8 mouse cellular contexts compared by ENCODE assay signal in genomic region chr2:154583906-154584872, GRCm38 (mm10). TPM values are rescaled to one million over a fixed set of nuclear protein-coding genes. Genes with fewer than 3 reads are reported as not detected.
DNase-seq lines count a peak whose midpoint lies in the region; ATAC-seq lines count a peak whose summit lies in the region.

No protein-coding gene starts in this region.

- H3K9ac ChIP-seq in midbrain, embryonic 11.5 days (ENCODE audit: low read length) = no peak overlapping the region
- no peak overlapping the region for H3K9ac ChIP-seq in forebrain, embryonic 13.5 days
- H3K9ac ChIP-seq in midbrain, embryonic 12.5 days (replicated peaks) = no peak overlapping the region

- no peak overlapping the region for H3K27ac ChIP-seq in midbrain, embryonic 11.5 days (ENCODE audit: low read depth, low read length)
- no peak overlapping the region; the same call in 1 of the 2 replicates for H3K27ac ChIP-seq in midbrain, embryonic 10.5 days (replicated peaks)
- H3K27ac ChIP-seq in forebrain, embryonic 13.5 days = peak overlapping the region; percentile 84
- no peak overlapping the region for H3K27ac ChIP-seq in midbrain, embryonic 12.5 days (replicated peaks)

- 73% methylated on average over 15 of the region's 15 CpGs for WGBS in midbrain, embryonic 11.5 days
- 74% methylated on average over 15 of the region's 15 CpGs for WGBS in midbrain, embryonic 10.5 days
- WGBS in forebrain, embryonic 13.5 days = 58% methylated on average over 15 of the region's 15 CpGs
- 71% methylated on average over 15 of the region's 15 CpGs for whole genome bisulfite sequencing in midbrain, embryonic 12.5 days

- H3K27me3 ChIP-seq in midbrain, embryonic 11.5 days (ENCODE audit: control insufficient read depth, insufficient read depth, low read length) = no peaks in the 10 kb centered on the region
- H3K27me3 ChIP-seq in midbrain, embryonic 10.5 days (ENCODE audit: low read depth, poor library complexity, severe bottlenecking) = no peaks in the 10 kb centered on the region
- no peaks in the 10 kb centered on the region for H3K27me3 ChIP-seq in forebrain, embryonic 13.5 days
- H3K27me3 ChIP-seq in midbrain, embryonic 12.5 days = no peaks in the 10 kb centered on the region

- H3K9me3 ChIP-seq in midbrain, embryonic 11.5 days (ENCODE audit: control insufficient read depth, low read length) = no peaks in the 10 kb centered on the region
- H3K9me3 ChIP-seq in midbrain, embryonic 10.5 days (replicated peaks) = no peaks in the 10 kb centered on the region; the same call in 1 of the 2 replicates
- no peaks in the 10 kb centered on the region for H3K9me3 ChIP-seq in forebrain, embryonic 13.5 days (replicated peaks)
- H3K9me3 ChIP-seq in midbrain, embryonic 12.5 days = 0 out of 2 replicates have a peak, but pooled peaks cover 3% of the 10 kb centered on the region

- no peaks in the 10 kb centered on the region for H3K36me3 ChIP-seq in midbrain, embryonic 11.5 days (ENCODE audit: control insufficient read depth, insufficient read depth, low read length)
- H3K36me3 ChIP-seq in midbrain, embryonic 10.5 days = peaks cover 4% of the 10 kb centered on the region; the same call in 1 of the 2 replicates
- H3K36me3 ChIP-seq in forebrain, embryonic 13.5 days (ENCODE audit: poor library complexity, severe bottlenecking) = no peaks in the 10 kb centered on the region
- 0 out of 2 replicates have a peak, but pooled peaks cover 8% of the 10 kb centered on the region for H3K36me3 ChIP-seq in midbrain, embryonic 12.5 days

- no peak overlapping the region for H3K4me2 ChIP-seq in midbrain, embryonic 11.5 days
- H3K4me2 ChIP-seq in forebrain, embryonic 13.5 days = peak overlapping the region; percentile 14
- H3K4me2 ChIP-seq in midbrain, embryonic 12.5 days (replicated peaks) = no peak overlapping the region

- no peaks in the 10 kb centered on the region for H3K4me1 ChIP-seq in midbrain, embryonic 11.5 days (ENCODE audit: control insufficient read depth, insufficient read depth, low read length)
- H3K4me1 ChIP-seq in midbrain, embryonic 10.5 days = peaks cover 15% of the 10 kb centered on the region; the same call in 1 of the 2 replicates
- peaks cover 27% of the 10 kb centered on the region for H3K4me1 ChIP-seq in forebrain, embryonic 13.5 days
- peaks cover 13% of the 10 kb centered on the region; the same call in 1 of the 2 replicates for H3K4me1 ChIP-seq in midbrain, embryonic 12.5 days

- ATAC-seq in midbrain, embryonic 11.5 days (ENCODE audit: low FRiP score) = peak; percentile 40; the same call in 1 of the 2 replicates
- ATAC-seq in forebrain, embryonic 13.5 days = peak; percentile 96
- ATAC-seq in midbrain, embryonic 12.5 days (ENCODE audit: low FRiP score, low read depth) = peak; percentile 47; the same call in 1 of the 2 replicates

- DNase-seq in midbrain, embryonic 11.5 days (ENCODE audit: low spot score, missing footprints) = peak; percentile 81
- DNase-seq in midbrain, embryonic 10.5 days (ENCODE audit: low spot score) = no peak
- DNase-seq in layer of hippocampus, adult 9-11 months = peak; percentile 95
- DNase-seq in kidney, postnatal 36 days = no peak
- no peak for DNase-seq in adrenal gland, postnatal 10 days
- no peak for DNase-seq in ovary, postnatal 36 days (ENCODE audit: low spot score)

- H3K4me3 ChIP-seq in midbrain, embryonic 11.5 days (ENCODE audit: low read depth, low read length) = no peak overlapping the region
- no peak overlapping the region for H3K4me3 ChIP-seq in midbrain, embryonic 10.5 days
- no peak overlapping the region for H3K4me3 ChIP-seq in forebrain, embryonic 13.5 days
- no peak overlapping the region for H3K4me3 ChIP-seq in midbrain, embryonic 12.5 days

RNA-seq across cellular contexts. Expression of gene E2f1, which starts 14.5 kb away (rescaled TPM):
- 14.5 and 15.3 TPM in 2 replicates for polyA plus RNA-seq in midbrain, embryonic 11.5 days (2014; fragmentation: Nextera tagmentation; extraction: Ambion mirVana)
- 34.9 and 35.5 TPM in 2 replicates for polyA plus RNA-seq in midbrain, embryonic 10.5 days (2016; fragmentation: Nextera tagmentation; extraction: Ambion mirVana)
- polyA plus RNA-seq in forebrain, embryonic 13.5 days (2015; fragmentation: Nextera tagmentation; extraction: Ambion mirVana) = 20.8 and 22.8 TPM in 2 replicates
- polyA plus RNA-seq in midbrain, embryonic 12.5 days (2016; fragmentation: Nextera tagmentation; extraction: Ambion mirVana) = 36.0 and 41.1 TPM in 2 replicates
- total RNA-seq in adrenal gland, postnatal 10 days (2021) = 10 to 100 TPM; 12.8 to 14.1 TPM

RNA-seq across cellular contexts. Expression of gene Pxmp4, which starts 19.3 kb away (rescaled TPM):
- polyA plus RNA-seq in midbrain, embryonic 11.5 days (2014; fragmentation: Nextera tagmentation; extraction: Ambion mirVana) = 12.3 and 14.1 TPM in 2 replicates
- polyA plus RNA-seq in midbrain, embryonic 10.5 days (2016; fragmentation: Nextera tagmentation; extraction: Ambion mirVana) = 13.2 and 13.9 TPM in 2 replicates
- 10.7 and 13.0 TPM in 2 replicates for polyA plus RNA-seq in forebrain, embryonic 13.5 days (2015; fragmentation: Nextera tagmentation; extraction: Ambion mirVana)
- 9.4 and 13.8 TPM in 2 replicates for polyA plus RNA-seq in midbrain, embryonic 12.5 days (2016; fragmentation: Nextera tagmentation; extraction: Ambion mirVana)
- 10 to 100 TPM; 45.5 to 53.0 TPM for total RNA-seq in adrenal gland, postnatal 10 days (2021)

RNA-seq across cellular contexts. Expression of gene Necab3, which starts 25.5 kb away (rescaled TPM):
- polyA plus RNA-seq in midbrain, embryonic 11.5 days (2014; fragmentation: Nextera tagmentation; extraction: Ambion mirVana) = 6.1 and 6.9 TPM in 2 replicates
- 5.2 and 7.6 TPM in 2 replicates for polyA plus RNA-seq in midbrain, embryonic 10.5 days (2016; fragmentation: Nextera tagmentation; extraction: Ambion mirVana)
- polyA plus RNA-seq in forebrain, embryonic 13.5 days (2015; fragmentation: Nextera tagmentation; extraction: Ambion mirVana) = 19.8 and 25.4 TPM in 2 replicates
- polyA plus RNA-seq in midbrain, embryonic 12.5 days (2016; fragmentation: Nextera tagmentation; extraction: Ambion mirVana) = 11.9 and 12.3 TPM in 2 replicates
- total RNA-seq in adrenal gland, postnatal 10 days (2021) = 1 to 10 TPM; 2.0 to 2.7 TPM

RNA-seq across cellular contexts. Expression of gene Zfp341, which starts 28.9 kb away (rescaled TPM):
- 0.92 and 1.2 TPM in 2 replicates for polyA plus RNA-seq in midbrain, embryonic 11.5 days (2014; fragmentation: Nextera tagmentation; extraction: Ambion mirVana)
- 0.92 and 1.1 TPM in 2 replicates for polyA plus RNA-seq in midbrain, embryonic 10.5 days (2016; fragmentation: Nextera tagmentation; extraction: Ambion mirVana)
- 1.5 and 2.0 TPM in 2 replicates for polyA plus RNA-seq in forebrain, embryonic 13.5 days (2015; fragmentation: Nextera tagmentation; extraction: Ambion mirVana)
- 1.4 and 1.5 TPM in 2 replicates for polyA plus RNA-seq in midbrain, embryonic 12.5 days (2016; fragmentation: Nextera tagmentation; extraction: Ambion mirVana)
- 1 to 10 TPM; 2.5 to 2.7 TPM for total RNA-seq in adrenal gland, postnatal 10 days (2021)

RNA-seq across cellular contexts. Expression of gene 4930519P11Rik, which starts 29.0 kb away (rescaled TPM):
- polyA plus RNA-seq in midbrain, embryonic 11.5 days (2014; fragmentation: Nextera tagmentation; extraction: Ambion mirVana) = 0.60 and 1.1 TPM in 2 replicates
- 0.30 TPM in 1 of 2 replicates, not detected in the other for polyA plus RNA-seq in midbrain, embryonic 10.5 days (2016; fragmentation: Nextera tagmentation; extraction: Ambion mirVana)
- 0.79 and 0.88 TPM in 2 replicates for polyA plus RNA-seq in forebrain, embryonic 13.5 days (2015; fragmentation: Nextera tagmentation; extraction: Ambion mirVana)
- 0.54 and 0.69 TPM in 2 replicates for polyA plus RNA-seq in midbrain, embryonic 12.5 days (2016; fragmentation: Nextera tagmentation; extraction: Ambion mirVana)
- not detected for total RNA-seq in adrenal gland, postnatal 10 days (2021)

Comparison
In these comparisons a context has a peak if more than half of its experiments do, and no peak if none do; other contexts are left out.
1. DNase-seq: peak in midbrain, embryonic 11.5 days (single experiment) and layer of hippocampus, adult 9-11 months (single experiment); none in midbrain, embryonic 10.5 days (single experiment), kidney, postnatal 36 days (0 of 2), adrenal gland, postnatal 10 days (single experiment) and ovary, postnatal 36 days (single experiment).
2. ATAC-seq: peak in every context shown above with its lines; median percentile 96 in forebrain, embryonic 13.5 days; 47 in midbrain, embryonic 12.5 days; 40 in midbrain, embryonic 11.5 days.